Mouse (Mus musculus): Measurements from ENCODE around the gene Lzic. TPM values are rescaled to one million over a fixed set of nuclear protein-coding genes. Genes with fewer than 3 reads are reported as not detected.

Gene Lzic
- polyA plus RNA-seq, 1 experiment = 0.58 TPM

GRCm38 (mm10) chr4:149529691-149530090 lies 44.7 kb downstream of the Lzic start:
- no peak overlapping the region for H3K4me3 ChIP-seq (replicated peaks)
- H3K4me1 ChIP-seq (ENCODE audit: control insufficient read depth) = no peaks in the 10 kb centered on the region
- no peaks in the 10 kb centered on the region for H3K36me3 ChIP-seq (ENCODE audit: control insufficient read depth)
- TF ChIP-seq TAL1 (IDR thresholded peaks at IDR 0.05; ENCODE audit: low read length) = no peak
- TF ChIP-seq GATA1 (IDR thresholded peaks at IDR 0.05; ENCODE audit: low read length) = no peak
- no peaks in the 10 kb centered on the region for H3K27me3 ChIP-seq (ENCODE audit: control insufficient read depth)
- H3K9me3 ChIP-seq (ENCODE audit: control insufficient read depth, low read length) = no peaks in the 10 kb centered on the region

DNA sequence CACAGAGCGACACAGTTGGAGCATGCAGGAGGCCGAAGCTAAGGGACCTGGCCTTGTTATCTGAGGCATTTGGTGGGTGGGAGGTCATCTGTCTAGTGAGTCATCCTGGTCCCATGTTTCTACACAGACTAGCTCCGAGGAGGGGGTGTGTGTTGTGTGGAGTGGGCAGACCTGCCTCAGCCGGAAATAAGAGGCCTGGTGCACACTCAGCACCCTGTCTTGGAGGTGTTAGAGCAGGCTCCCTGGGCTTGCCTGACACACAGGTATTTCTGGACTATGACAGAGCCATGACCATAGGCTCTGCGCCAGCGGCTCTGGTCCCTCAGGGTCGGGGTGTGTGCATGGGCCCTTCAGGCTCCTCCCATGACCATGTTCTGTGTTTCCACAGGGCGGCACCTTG lies 54.4 kb downstream of the Lzic start:
- Histone ChIP-seq H3K27me3 (ENCODE audit: control insufficient read depth) (no peaks in the 10 kb centered on the region), H3K4me1 (ENCODE audit: control insufficient read depth) (no peaks in the 10 kb centered on the region), H3K9me3 (ENCODE audit: control insufficient read depth, low read length) (no peaks in the 10 kb centered on the region), H3K36me3 (ENCODE audit: control insufficient read depth) (no peaks in the 10 kb centered on the region), H3K4me3 (replicated peaks) (no peak overlapping the region)
- no peak for TF ChIP-seq TAL1 (IDR thresholded peaks at IDR 0.05; ENCODE audit: low read length)
- TF ChIP-seq GATA1 (IDR thresholded peaks at IDR 0.05; ENCODE audit: low read length) = no peak

- no peaks in the 10 kb centered on the region for H3K27me3 ChIP-seq (ENCODE audit: control insufficient read depth)
- TF ChIP-seq TAL1 (IDR thresholded peaks at IDR 0.05; ENCODE audit: low read length) = no peak
- TF ChIP-seq GATA1 (IDR thresholded peaks at IDR 0.05; ENCODE audit: low read length) = no peak
- H3K4me3 ChIP-seq (replicated peaks) = no peak overlapping the region
- H3K4me1 ChIP-seq (ENCODE audit: control insufficient read depth) = peaks cover 13% of the 10 kb centered on the region
- peaks cover 2% of the 10 kb centered on the region; the same call in 1 of the 2 replicates for H3K36me3 ChIP-seq (ENCODE audit: control insufficient read depth)
- H3K9me3 ChIP-seq (ENCODE audit: control insufficient read depth, low read length) = no peaks in the 10 kb centered on the region
Measured at GRCm38 (mm10) chr4:149541935-149542334, 56.9 kb downstream of the Lzic start.

DNA sequence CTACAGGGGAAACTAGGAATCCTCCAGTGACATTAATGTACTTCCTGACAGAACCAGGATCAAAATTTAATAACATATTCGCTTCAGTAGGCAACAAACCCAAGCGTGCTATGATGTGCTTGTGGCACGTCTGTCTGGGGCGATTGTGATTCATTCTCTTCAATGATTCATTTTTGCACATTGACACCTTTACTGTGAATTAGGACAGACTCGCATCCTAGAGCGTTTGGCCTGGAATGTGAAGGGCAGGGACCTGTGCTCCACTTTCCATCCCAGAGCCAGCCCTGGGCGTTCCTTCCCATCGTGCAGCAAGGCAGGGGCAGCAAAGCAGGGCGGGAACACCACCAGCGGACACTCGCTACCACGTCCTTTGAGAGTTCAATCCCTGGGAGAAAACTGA lies 57.4 kb downstream of the Lzic start:
- Histone ChIP-seq H3K4me3 (replicated peaks) (no peak overlapping the region), H3K27me3 (ENCODE audit: control insufficient read depth) (no peaks in the 10 kb centered on the region), H3K4me1 (ENCODE audit: control insufficient read depth) (peaks cover 18% of the 10 kb centered on the region)

GRCm38 (mm10) chr4:149542927-149543553 lies 58.0 kb downstream of the Lzic start:
- no peak for TF ChIP-seq TAL1 (IDR thresholded peaks at IDR 0.05; ENCODE audit: low read length)
- no peak for TF ChIP-seq GATA1 (IDR thresholded peaks at IDR 0.05; ENCODE audit: low read length)
- H3K36me3 ChIP-seq (ENCODE audit: control insufficient read depth) = peaks cover 2% of the 10 kb centered on the region; the same call in 1 of the 2 replicates
- peaks cover 23% of the 10 kb centered on the region for H3K4me1 ChIP-seq (ENCODE audit: control insufficient read depth)
- no peak overlapping the region for H3K4me3 ChIP-seq (replicated peaks)
- no peaks in the 10 kb centered on the region for H3K27me3 ChIP-seq (ENCODE audit: control insufficient read depth)
- no peaks in the 10 kb centered on the region for H3K9me3 ChIP-seq (ENCODE audit: control insufficient read depth, low read length)

More for the DNA sequence above, 57.4 kb downstream of the Lzic start:
- Histone ChIP-seq H3K9me3 (ENCODE audit: control insufficient read depth, low read length) (no peaks in the 10 kb centered on the region), H3K36me3 (ENCODE audit: control insufficient read depth) (peaks cover 2% of the 10 kb centered on the region; the same call in 1 of the 2 replicates)
- no peak for TF ChIP-seq GATA1 (IDR thresholded peaks at IDR 0.05; ENCODE audit: low read length)
- no peak for TF ChIP-seq TAL1 (IDR thresholded peaks at IDR 0.05; ENCODE audit: low read length)

GRCm38 (mm10) chr4:149544892-149545291 lies 59.9 kb downstream of the Lzic start:
- Histone ChIP-seq H3K4me1 (ENCODE audit: control insufficient read depth) (peaks cover 29% of the 10 kb centered on the region), H3K36me3 (ENCODE audit: control insufficient read depth) (peaks cover 2% of the 10 kb centered on the region; the same call in 1 of the 2 replicates), H3K27me3 (ENCODE audit: control insufficient read depth) (no peaks in the 10 kb centered on the region), H3K9me3 (ENCODE audit: control insufficient read depth, low read length) (no peaks in the 10 kb centered on the region), H3K4me3 (replicated peaks) (no peak overlapping the region)
- TF ChIP-seq GATA1 (IDR thresholded peaks at IDR 0.05; ENCODE audit: low read length) = no peak
- TF ChIP-seq TAL1 (IDR thresholded peaks at IDR 0.05; ENCODE audit: low read length) = no peak

Other genes with a start within 250 kb of the Lzic start
- gene Kif1b, start 177.5 kb upstream of the Lzic start, polyA plus RNA-seq (2012) = 0.02 TPM in 1 of 2 replicates, not detected in the other
- gene Ube4b, start 58.5 kb upstream of the Lzic start, polyA plus RNA-seq (2012) = 14.2 and 15.0 TPM in 2 replicates
- not detected in 2 replicates for gene Rbp7, start 30.3 kb upstream of the Lzic start, polyA plus RNA-seq (2012)
- gene Tmem274, start 7.9 kb upstream of the Lzic start, polyA plus RNA-seq (2012) = not detected in 2 replicates
- 0.10 and 0.17 TPM in 2 replicates for gene Nmnat1, start within 50 bp of the Lzic start, polyA plus RNA-seq (2012)
- gene Ctnnbip1, start 33.0 kb downstream of the Lzic start, polyA plus RNA-seq (2012) = 0.18 and 0.54 TPM in 2 replicates
- 0.05 and 0.08 TPM in 2 replicates for gene Clstn1, start 101.2 kb downstream of the Lzic start, polyA plus RNA-seq (2012)
- gene Pik3cd, start 217.3 kb downstream of the Lzic start, polyA plus RNA-seq (2012) = 0.13 and 0.31 TPM in 2 replicates